ENCODE assay signal across 35 mouse cellular contexts in genomic region chr11:56193426-56193825, GRCm38 (mm10).
"Had no signal": no experiment of that assay in that cellular context is flagged by ENCODE, and none has a peak within 500 bp of the region (broad histone marks: within the 10 kb centered on the region; RNA-seq: fewer than 3 reads in every experiment).

No protein-coding gene starts in this region.

- ATAC-seq: hindbrain, embryonic 16.5 days; hindbrain, postnatal 0 days; inflammation-experienced regulatory T-cells, adult 6 months; intestine, embryonic 15.5 days; intestine, embryonic 16.5 days; intestine, postnatal 0 days had no signal

- H3K9ac ChIP-seq: heart, embryonic 12.5 days; heart, embryonic 13.5 days; heart, embryonic 15.5 days; hindbrain, embryonic 12.5 days; hindbrain, embryonic 13.5 days; hindbrain, embryonic 14.5 days; hindbrain, embryonic 15.5 days; intestine, embryonic 15.5 days; kidney, embryonic 15.5 days had no signal

- H3K36me3 ChIP-seq: heart, embryonic 10.5 days; heart, embryonic 12.5 days; heart, embryonic 13.5 days; heart, embryonic 15.5 days; hindbrain, embryonic 10.5 days; hindbrain, embryonic 12.5 days; hindbrain, embryonic 13.5 days; hindbrain, embryonic 15.5 days; intestine, embryonic 15.5 days; kidney, embryonic 15.5 days had no signal

- H3K4me3 ChIP-seq: heart, embryonic 10.5 days; heart, embryonic 12.5 days; heart, embryonic 13.5 days; heart, embryonic 15.5 days; hindbrain, embryonic 10.5 days; hindbrain, embryonic 12.5 days; hindbrain, embryonic 13.5 days; hindbrain, embryonic 15.5 days; intestine, embryonic 15.5 days; kidney, embryonic 15.5 days; layer of hippocampus, adult 2 months; left cerebral cortex, adult 2 months had no signal

- H3K4me2 ChIP-seq: heart, embryonic 11.5 days; heart, embryonic 12.5 days; heart, embryonic 13.5 days; heart, embryonic 15.5 days; hindbrain, embryonic 12.5 days; hindbrain, embryonic 13.5 days; hindbrain, embryonic 14.5 days; hindbrain, embryonic 15.5 days; intestine, embryonic 15.5 days; kidney, embryonic 15.5 days had no signal

- H3K9me3 ChIP-seq: heart, embryonic 10.5 days; heart, embryonic 12.5 days; heart, embryonic 13.5 days; heart, embryonic 15.5 days; hindbrain, embryonic 10.5 days; hindbrain, embryonic 12.5 days; hindbrain, embryonic 13.5 days; hindbrain, embryonic 15.5 days; intestine, embryonic 15.5 days; kidney, embryonic 15.5 days had no signal

- H3K27me3 ChIP-seq: heart, embryonic 12.5 days; heart, embryonic 13.5 days; heart, embryonic 15.5 days; hindbrain, embryonic 12.5 days; hindbrain, embryonic 13.5 days; hindbrain, embryonic 15.5 days; intestine, embryonic 15.5 days; kidney, embryonic 15.5 days had no signal

- H3K27ac ChIP-seq: heart, embryonic 10.5 days; heart, embryonic 13.5 days; heart, embryonic 15.5 days; hindbrain, embryonic 10.5 days; hindbrain, embryonic 12.5 days; hindbrain, embryonic 13.5 days; hindbrain, embryonic 14.5 days; hindbrain, embryonic 15.5 days; hindbrain, postnatal 0 days; intestine, embryonic 15.5 days; kidney, embryonic 15.5 days; kidney, postnatal 0 days; layer of hippocampus, adult 2 months; left cerebral cortex, adult 2 months had no signal

- DNase-seq: heart, postnatal 10 days; heart, postnatal 14 days; heart, postnatal 36 days; heart, postnatal 4 days; kidney, adult 11 months; kidney, adult 18-20 months; kidney, adult 2 months; kidney, adult 8-10 months; kidney, adult 9 months; kidney, postnatal 10 days; kidney, postnatal 14 days; kidney, postnatal 25 days; kidney, postnatal 36 days; kidney, postnatal 4 days; layer of hippocampus, postnatal 36 days had no signal

- H3K4me1 ChIP-seq: heart, embryonic 10.5 days; heart, embryonic 12.5 days; heart, embryonic 13.5 days; heart, embryonic 15.5 days; hindbrain, embryonic 10.5 days; hindbrain, embryonic 15.5 days; intestine, embryonic 15.5 days; kidney, embryonic 15.5 days had no signal
